Mouse (Mus musculus): ENCODE measurements around the gene Gng7.

DNA sequence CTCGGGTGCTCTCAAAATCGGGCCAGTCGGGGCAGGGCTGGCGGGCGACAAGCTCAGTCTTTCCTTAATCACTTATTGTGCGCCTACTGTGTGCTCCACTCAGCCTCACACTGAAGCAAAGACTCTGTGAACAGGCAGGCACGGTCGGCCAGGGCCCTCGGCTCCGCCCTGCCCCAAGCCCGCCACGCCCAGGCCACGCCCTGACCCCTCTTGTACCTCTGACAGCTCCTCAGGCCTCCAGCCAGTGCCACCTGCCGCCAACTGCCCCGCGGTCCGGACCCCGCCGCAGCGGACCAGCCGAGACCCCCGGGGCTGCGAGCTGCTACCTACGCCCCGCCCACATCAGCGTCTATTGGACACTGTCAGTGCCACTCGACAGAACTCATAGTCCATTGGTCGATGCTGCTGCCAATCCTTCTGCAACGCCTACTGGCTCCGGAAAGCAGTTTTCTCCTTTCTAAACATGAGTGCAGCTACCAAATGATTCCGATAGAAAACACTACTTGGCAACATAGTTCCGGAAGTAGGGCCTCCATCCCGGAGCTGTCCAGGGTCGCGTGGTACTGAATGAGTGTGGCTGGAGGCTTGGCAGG, 22.3 kb upstream of the Gng7 start, which contains the start of gene Slc39a3:
- TF ChIP-seq CTCF (conservative IDR thresholded peaks at IDR 0.05 in 1 of 2, IDR thresholded peaks at IDR 0.05 in 1 of 2; ENCODE audit: low read depth in 2 of 2, low read length in 2 of 2) (no peak), POLR2A (IDR thresholded peaks at IDR 0.05; ENCODE audit: low read depth, low read length) (no peak), EP300 (IDR thresholded peaks at IDR 0.05; ENCODE audit: low read length) (no peak), E2F4 (IDR thresholded peaks at IDR 0.05; ENCODE audit: insufficient replicate concordance, low read depth, low read length) (no peak), RCOR1 (conservative IDR thresholded peaks at IDR 0.05; ENCODE audit: low read depth, low read length) (no peak), RAD21 (IDR thresholded peaks at IDR 0.05; ENCODE audit: low read depth, low read length) (no peak), ZNF384 (IDR thresholded peaks at IDR 0.05; ENCODE audit: low read depth, low read length) (no peak), ELF1 (IDR thresholded peaks at IDR 0.05; ENCODE audit: low read depth, low read length) (peak; percentile 75), NELFE (IDR thresholded peaks at IDR 0.05; ENCODE audit: low read depth, low read length) (no peak; the same call in 1 of the 2 replicates), KAT2A (IDR thresholded peaks at IDR 0.05; ENCODE audit: insufficient replicate concordance, low read length) (peak; percentile 87; the same call in 1 of the 2 replicates), ETS1 (conservative IDR thresholded peaks at IDR 0.05; ENCODE audit: low read depth, low read length) (no peak), CHD1 (IDR thresholded peaks at IDR 0.05; ENCODE audit: low read depth, low read length) (no peak), HCFC1 (IDR thresholded peaks at IDR 0.05; ENCODE audit: low read depth, low read length) (peak; percentile 94)

Data from CH12.LX (cell line).